Mouse (Mus musculus) liver, embryonic 16.5 days (tissue): ENCODE measurements around the gene Nbeal1. TPM values are rescaled to one million over a fixed set of nuclear protein-coding genes. Genes with fewer than 3 reads are reported as not detected.

ENCODE experiments used
- ATAC-seq: fragments of 200-750 bp; cut with Nextera tagmentation; 2 replicates; pipeline ENCODE4 v1.8.0; 2017; ENCODE audit warnings: low read depth, mild to moderate bottlenecking, moderate number of reproducible peaks, moderate library complexity
- H3K27ac ChIP-seq: fragments of 300-500 bp; sonication (generic); 2 replicates; pipeline ENCODE4 v1.5.1; 2014; ENCODE audit warnings: mild to moderate bottlenecking, low read length
- H3K27me3 ChIP-seq: fragments of 300-500 bp; sonication (generic); 2 replicates; pipeline ENCODE4 v1.6.1; 2014; ENCODE audit warnings: low read depth, low read length, mixed read lengths; ENCODE audit not compliant: control insufficient read depth, insufficient read depth
- H3K36me3 ChIP-seq: fragments of 300-500 bp; sonication (generic); 2 replicates; pipeline ENCODE4 v1.6.1; 2014; ENCODE audit warnings: mild to moderate bottlenecking; ENCODE audit not compliant: control insufficient read depth, insufficient read depth
- H3K4me1 ChIP-seq: fragments of 300-500 bp; sonication (generic); 2 replicates; pipeline ENCODE4 v1.6.1; 2014; ENCODE audit warnings: low read depth, low read length, mixed read lengths; ENCODE audit not compliant: control insufficient read depth
- H3K4me2 ChIP-seq: fragments of 300-500 bp; sonication (generic); 2 replicates; pipeline ENCODE4 v1.6.1; 2014; ENCODE audit warnings: low read depth, low read length, mixed read lengths
- H3K4me3 ChIP-seq: fragments of 300-500 bp; sonication (generic); 2 replicates; pipeline ENCODE4 v1.5.1; 2014; ENCODE audit warnings: low read depth, mild to moderate bottlenecking, low read length
- H3K9ac ChIP-seq: fragments of 300-500 bp; sonication (generic); 2 replicates; pipeline ENCODE4 v1.6.1; 2014; ENCODE audit warnings: low read depth, low read length
- H3K9me3 ChIP-seq: fragments of 300-500 bp; sonication (generic); replicated peaks from 2 replicates; pipeline ENCODE4 v1.6.1; 2016; ENCODE audit warnings: low read length; ENCODE audit not compliant: control insufficient read depth
- WGBS: fragments of 180-500 bp; shearing (Covaris S2); extraction: QIAGEN DNeasy Blood & Tissue Kit; methylation state at CpG from one replicate; pipeline ENCODE4 v1.1.7; 2014; ENCODE audit not compliant: insufficient replicate concordance; 5-methylcytosine and 5-hydroxymethylcytosine counted together
- polyA plus RNA-seq: library from polyadenylated mRNA; unstranded; fragments of >200 nt; fragmentation: Nextera tagmentation; extraction: Ambion mirVana; gene quantifications from 2 replicates; pipeline ENCODE4 v1.2.1, GENCODE M21; 2015

Nbeal1 gene
- polyA plus RNA-seq, 1 experiment from 2014 or later: 1.6 TPM

- WGBS: 70% methylated on average over 2 of the region's 2 CpGs
- H3K27ac ChIP-seq: no peak overlapping the region
- no peak for ATAC-seq
- no peaks in the 10 kb centered on the region for H3K27me3 ChIP-seq
- H3K9ac ChIP-seq: no peak overlapping the region
- no peaks in the 10 kb centered on the region for H3K4me1 ChIP-seq
- no peak overlapping the region for H3K4me2 ChIP-seq
- no peaks in the 10 kb centered on the region; the same call in 1 of the 2 replicates for H3K36me3 ChIP-seq
- H3K9me3 ChIP-seq: no peaks in the 10 kb centered on the region
- H3K4me3 ChIP-seq: no peak overlapping the region
These were observed 92.1 kb downstream of the Nbeal1 start for GRCm38 (mm10) chr1:60272471-60272870.

- Histone ChIP-seq H3K9me3 (no peaks in the 10 kb centered on the region), H3K27me3 (no peaks in the 10 kb centered on the region), H3K4me3 (no peak overlapping the region), H3K4me2 (no peak overlapping the region), H3K27ac (no peak overlapping the region), H3K36me3 (no peaks in the 10 kb centered on the region), H3K9ac (no peak overlapping the region), H3K4me1 (no peaks in the 10 kb centered on the region)
- no peak for ATAC-seq
- WGBS: 45% methylated on average over 1 of the region's 1 CpGs
These were observed 113.5 kb downstream of the Nbeal1 start for GRCm38 (mm10) chr1:60293921-60294320.

- ATAC-seq: peak; percentile 98
- Histone ChIP-seq H3K9ac (peak within 1 kb of the TSS; percentile 80), H3K4me2 (peak within 1 kb of the TSS; percentile 89), H3K4me1 (peaks cover 18% of the 10 kb centered on the region), H3K4me3 (peak within 1 kb of the TSS; percentile 84), H3K27me3 (no peaks in the 10 kb centered on the region), H3K36me3 (no peaks in the 10 kb centered on the region), H3K9me3 (no peaks in the 10 kb centered on the region), H3K27ac (peak within 1 kb of the TSS; percentile 92)
- WGBS: 2% methylated on average over 60 of the region's 60 CpGs
These were observed 162.6 kb downstream of the Nbeal1 start, which contains the start of gene Cyp20a1 for GRCm38 (mm10) chr1:60342808-60343629. TSS of gene Cyp20a1 (plus strand) at chr1:60343323.

- Histone ChIP-seq H3K4me3 (peak overlapping the region; percentile 84), H3K4me1 (peaks cover 18% of the 10 kb centered on the region), H3K4me2 (peak overlapping the region; percentile 89), H3K9ac (peak overlapping the region; percentile 80), H3K27me3 (no peaks in the 10 kb centered on the region), H3K27ac (peak overlapping the region; percentile 92), H3K36me3 (no peaks in the 10 kb centered on the region), H3K9me3 (no peaks in the 10 kb centered on the region)
- WGBS: 13% methylated on average over 14 of the region's 14 CpGs
- ATAC-seq: no peak
These were observed 163.4 kb downstream of the Nbeal1 start for GRCm38 (mm10) chr1:60343630-60344455.

GRCm38 (mm10) chr1:60344670-60345069 lies 164.3 kb downstream of the Nbeal1 start:
- no peak for ATAC-seq
- Histone ChIP-seq H3K4me3 (no peak overlapping the region), H3K27ac (no peak overlapping the region), H3K9ac (no peak overlapping the region), H3K9me3 (peaks cover 4% of the 10 kb centered on the region), H3K4me2 (peak overlapping the region; percentile 89; the same call in 1 of the 2 replicates), H3K4me1 (peaks cover 18% of the 10 kb centered on the region), H3K36me3 (no peaks in the 10 kb centered on the region), H3K27me3 (no peaks in the 10 kb centered on the region)
- 47% methylated on average over 6 of the region's 6 CpGs for WGBS

- Histone ChIP-seq H3K4me2 (no peak overlapping the region), H3K9me3 (peaks cover 6% of the 10 kb centered on the region), H3K27ac (no peak overlapping the region), H3K4me1 (peaks cover 18% of the 10 kb centered on the region), H3K9ac (no peak overlapping the region), H3K27me3 (no peaks in the 10 kb centered on the region), H3K4me3 (no peak overlapping the region), H3K36me3 (no peaks in the 10 kb centered on the region)
- ATAC-seq: no peak
- WGBS: 41% methylated on average over 2 of the region's 2 CpGs
These were observed 165.3 kb downstream of the Nbeal1 start for GRCm38 (mm10) chr1:60345712-60346111.

- WGBS: 66% methylated on average over 5 of the region's 5 CpGs
- no peak overlapping the region for H3K4me2 ChIP-seq
- H3K27me3 ChIP-seq: no peaks in the 10 kb centered on the region
- H3K36me3 ChIP-seq: peaks cover 2% of the 10 kb centered on the region; the same call in 1 of the 2 replicates
- no peaks in the 10 kb centered on the region for H3K4me1 ChIP-seq
- peaks cover 6% of the 10 kb centered on the region for H3K9me3 ChIP-seq
- H3K4me3 ChIP-seq: no peak overlapping the region
- no peak for ATAC-seq
- no peak overlapping the region for H3K9ac ChIP-seq
- H3K27ac ChIP-seq: no peak overlapping the region
These were observed 172.4 kb downstream of the Nbeal1 start for GRCm38 (mm10) chr1:60352786-60353185.

GRCm38 (mm10) chr1:60361626-60362025 lies 181.2 kb downstream of the Nbeal1 start:
- 74% methylated on average over 1 of the region's 1 CpGs for WGBS
- H3K4me1 ChIP-seq: no peaks in the 10 kb centered on the region
- no peak overlapping the region for H3K4me3 ChIP-seq
- H3K9me3 ChIP-seq: no peaks in the 10 kb centered on the region
- ATAC-seq: no peak
- H3K4me2 ChIP-seq: no peak overlapping the region
- no peak overlapping the region for H3K27ac ChIP-seq
- H3K9ac ChIP-seq: no peak overlapping the region
- no peaks in the 10 kb centered on the region for H3K27me3 ChIP-seq
- peaks cover 11% of the 10 kb centered on the region for H3K36me3 ChIP-seq

GRCm38 (mm10) chr1:60376556-60376955 lies 196.2 kb downstream of the Nbeal1 start:
- Histone ChIP-seq H3K36me3 (peaks cover 13% of the 10 kb centered on the region), H3K4me2 (no peak overlapping the region), H3K9me3 (no peaks in the 10 kb centered on the region), H3K4me3 (no peak overlapping the region), H3K9ac (no peak overlapping the region), H3K27ac (no peak overlapping the region), H3K27me3 (no peaks in the 10 kb centered on the region), H3K4me1 (no peaks in the 10 kb centered on the region)
- WGBS: 71% methylated on average over 1 of the region's 1 CpGs
- no peak for ATAC-seq
